Mouse (Mus musculus) right cerebral cortex, adult 2 months (tissue): ENCODE results near the gene Atg2b.

Experiments used
- DNase-seq, 2 experiments: peaks; one replicate each; pipeline ENCODE4 v3.0.0; 2021 to 2022; ENCODE audit warnings: low spot score in 2 of 2

The Atg2b gene

GRCm38 (mm10) chr12:105683933-105684901, 794 bp downstream of the Atg2b start, which contains the start of gene Gskip:
Gskip (plus strand) TSS chr12:105684829.
- peak; percentile 41 to 43 for DNase-seq

GRCm38 (mm10) chr12:105678762-105679161, 6.2 kb downstream of the Atg2b start:
- DNase-seq: no peak

DNA sequence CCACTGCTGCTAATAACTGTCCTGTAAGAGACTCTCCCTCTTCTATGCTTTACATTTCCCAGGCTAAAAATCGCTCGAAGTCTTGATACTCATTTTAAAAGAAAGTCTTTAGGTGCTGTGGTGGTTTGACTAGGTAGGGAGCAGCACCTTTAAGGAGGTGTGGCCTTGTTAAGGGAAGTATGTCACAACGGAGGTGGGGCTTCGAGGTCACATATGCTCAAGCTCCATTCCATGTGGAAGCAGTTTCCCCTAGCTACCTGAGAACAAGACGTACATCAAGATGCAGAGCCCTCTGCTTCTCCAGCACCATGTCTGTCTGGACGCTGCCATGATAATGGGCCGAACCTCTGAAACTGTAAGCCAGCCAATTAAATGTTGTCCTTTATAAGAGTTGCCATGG, 6.8 kb downstream of the Atg2b start:
- DNase-seq: no peak

DNA sequence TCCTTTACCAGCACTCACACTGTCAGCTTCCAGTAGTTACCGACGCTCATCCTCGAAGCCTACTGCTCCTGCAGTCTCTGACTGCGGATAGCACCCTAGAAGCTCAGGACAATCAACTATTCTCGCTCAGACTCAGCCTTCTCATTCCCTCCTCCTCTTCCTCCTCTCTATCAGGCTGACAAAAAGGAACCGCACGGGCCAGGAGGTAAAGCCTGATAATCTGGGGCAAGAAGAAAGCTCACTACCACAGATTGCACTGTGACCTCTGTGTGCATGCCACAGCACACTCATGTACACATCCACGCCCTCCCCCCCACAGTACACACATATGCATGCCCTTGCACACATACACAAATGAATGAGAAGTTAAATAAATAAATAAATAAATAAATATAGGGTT, 8.7 kb downstream of the Atg2b start:
- DNase-seq: no peak

DNA sequence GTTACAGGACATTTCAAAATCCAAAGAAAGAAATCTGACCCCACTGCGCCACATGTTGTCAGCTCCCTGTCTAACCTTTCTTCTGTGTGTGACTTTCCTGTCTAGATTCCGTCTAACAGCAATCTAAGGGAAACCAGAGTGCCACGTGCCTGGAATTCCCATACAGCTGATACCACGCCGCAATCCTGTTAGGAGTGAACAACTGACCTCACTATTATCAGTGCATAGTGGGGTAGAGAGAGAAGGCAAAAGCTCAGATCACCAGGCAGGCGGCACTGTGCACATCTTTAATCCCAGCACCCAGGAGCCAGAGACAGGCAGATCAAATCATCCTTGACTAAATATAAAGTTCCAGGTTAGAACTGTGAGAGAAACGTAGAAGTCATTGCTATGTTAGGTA, 29.2 kb downstream of the Atg2b start:
- DNase-seq: no peak

DNA sequence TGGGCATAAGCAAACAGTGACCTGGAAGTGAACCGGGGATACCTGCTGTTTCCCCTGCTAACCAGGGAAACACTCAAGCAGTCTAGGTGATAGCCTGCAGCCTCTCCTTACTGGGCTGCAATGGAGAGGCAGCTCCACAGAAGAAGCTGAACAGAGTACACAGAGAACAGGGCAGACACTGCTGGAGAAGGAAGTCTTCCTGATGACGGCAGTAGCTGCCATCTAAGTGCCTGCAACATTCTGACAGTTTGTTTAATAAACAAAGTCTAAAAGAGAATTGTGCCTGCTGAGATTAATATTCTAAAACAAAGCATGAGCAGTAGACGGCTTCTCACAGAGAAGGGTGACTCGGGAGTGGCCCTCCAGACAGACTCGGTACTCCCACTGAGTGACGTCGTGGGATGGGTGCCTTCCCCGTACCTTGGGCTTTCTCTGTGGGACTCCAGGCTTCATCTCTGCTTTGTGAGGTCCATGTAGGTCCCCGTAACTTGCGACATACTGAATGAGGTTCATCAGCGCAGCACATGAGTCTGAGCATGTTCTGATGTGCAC, 42.2 kb downstream of the Atg2b start:
- DNase-seq: no peak

DNA sequence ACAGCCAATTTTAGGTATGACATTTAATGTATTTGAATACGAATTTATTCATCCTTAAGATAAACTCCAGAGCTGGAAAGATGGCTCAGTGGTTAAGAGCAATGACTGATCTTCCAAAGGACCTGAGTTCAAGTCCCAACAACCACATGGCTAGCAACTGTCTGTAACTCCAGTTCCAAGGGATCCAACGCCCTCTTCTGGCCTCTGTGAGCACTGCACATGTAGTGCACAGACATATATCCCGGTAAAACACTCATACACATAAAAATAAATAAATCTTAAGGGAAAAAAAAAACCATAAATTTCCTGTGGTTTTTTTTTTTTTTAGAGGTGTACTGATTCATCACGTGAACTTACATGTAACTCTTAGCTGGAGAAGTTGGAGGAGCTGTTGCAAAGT, 47.5 kb downstream of the Atg2b start:
- no peak for DNase-seq

GRCm38 (mm10) chr12:105636551-105636950, 48.5 kb downstream of the Atg2b start:
- no peak for DNase-seq

DNA sequence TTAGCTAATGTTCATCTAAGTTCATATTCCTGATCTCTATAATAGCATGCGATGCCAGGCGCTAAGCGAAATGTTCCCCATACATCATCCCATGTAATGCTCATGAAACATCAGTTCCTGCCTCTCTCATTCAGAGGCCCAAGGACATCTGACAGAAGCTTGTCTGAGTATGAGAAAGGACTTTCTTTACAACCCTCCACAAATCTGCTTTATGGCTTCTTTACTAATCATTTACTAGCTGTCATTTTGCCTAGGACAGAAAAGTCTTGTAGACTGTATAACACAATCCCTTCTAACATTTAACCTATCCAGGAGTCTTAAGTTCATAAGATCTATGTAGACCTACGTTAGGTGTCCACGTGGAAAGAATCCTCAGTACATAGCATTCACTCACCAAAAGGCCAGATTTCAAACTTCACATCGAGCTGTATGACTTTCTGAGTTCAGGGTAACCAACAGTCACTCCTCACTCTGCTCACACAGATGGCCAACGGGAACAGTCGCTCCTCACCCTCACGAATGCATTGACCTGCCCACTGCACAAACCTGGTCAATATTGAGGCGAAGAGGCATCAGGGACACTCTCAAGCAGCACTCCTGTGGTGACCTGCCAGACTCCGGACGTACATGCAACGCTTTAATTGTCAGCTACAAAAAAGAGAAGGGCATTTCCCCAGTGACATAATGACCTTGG, 50.5 kb downstream of the Atg2b start:
- DNase-seq: no peak

GRCm38 (mm10) chr12:105625798-105626197, 59.2 kb downstream of the Atg2b start:
- DNase-seq: peak; percentile 18 to 43

DNA sequence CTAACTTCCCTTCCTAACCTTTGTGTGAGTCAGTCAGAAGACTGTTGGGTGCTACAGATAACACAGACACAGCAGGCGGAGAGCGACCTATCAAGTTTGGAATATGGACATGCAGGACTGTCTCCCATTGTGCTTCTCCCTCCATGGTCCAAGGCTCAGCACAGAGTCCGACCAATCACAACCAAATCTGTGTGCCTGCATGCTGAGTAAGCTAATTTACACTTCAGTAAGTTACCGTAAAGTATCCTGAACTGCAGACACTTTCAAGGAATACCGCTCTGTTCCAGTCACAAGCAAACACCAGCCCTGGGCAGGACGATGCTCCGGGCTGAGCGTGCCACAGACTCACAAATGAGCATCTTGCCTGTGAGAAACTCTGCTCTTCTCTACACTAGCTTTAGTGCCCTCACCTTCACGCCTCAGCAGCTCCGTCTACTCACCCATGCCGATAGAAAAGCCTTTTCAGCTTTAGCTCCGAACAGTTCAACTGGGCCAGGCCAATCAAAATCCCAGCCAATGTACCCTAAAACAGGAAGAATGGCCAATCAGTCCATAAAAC, 62.0 kb downstream of the Atg2b start:
- no peak for DNase-seq

- no peak for DNase-seq
Observed at GRCm38 (mm10) chr12:105622048-105622447, 63.0 kb downstream of the Atg2b start.

GRCm38 (mm10) chr12:105613559-105613958, 71.5 kb downstream of the Atg2b start:
- DNase-seq: no peak

DNA sequence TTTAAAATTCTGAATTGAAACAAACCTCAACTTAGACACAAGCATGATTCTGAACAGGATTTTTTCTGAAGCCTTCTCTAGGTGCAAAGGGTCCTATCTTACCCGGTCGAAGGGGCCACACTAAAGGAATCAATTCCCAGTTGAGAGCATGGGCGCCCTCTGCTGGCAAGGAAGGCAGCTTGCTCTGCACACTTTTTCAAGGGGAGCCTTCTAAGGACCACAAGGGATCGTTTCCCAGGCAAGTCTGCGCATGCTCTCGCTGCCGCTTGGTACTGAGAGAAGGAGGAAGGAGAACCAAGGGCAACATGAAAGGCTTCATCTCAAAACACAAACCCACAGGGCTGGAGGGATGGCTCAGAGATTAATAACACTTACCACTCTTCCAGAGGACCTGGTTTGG, 73.3 kb downstream of the Atg2b start:
- peak; percentile 70 to 72 for DNase-seq

- no peak for DNase-seq
Observed at GRCm38 (mm10) chr12:105611045-105611444, 74.0 kb downstream of the Atg2b start.

DNA sequence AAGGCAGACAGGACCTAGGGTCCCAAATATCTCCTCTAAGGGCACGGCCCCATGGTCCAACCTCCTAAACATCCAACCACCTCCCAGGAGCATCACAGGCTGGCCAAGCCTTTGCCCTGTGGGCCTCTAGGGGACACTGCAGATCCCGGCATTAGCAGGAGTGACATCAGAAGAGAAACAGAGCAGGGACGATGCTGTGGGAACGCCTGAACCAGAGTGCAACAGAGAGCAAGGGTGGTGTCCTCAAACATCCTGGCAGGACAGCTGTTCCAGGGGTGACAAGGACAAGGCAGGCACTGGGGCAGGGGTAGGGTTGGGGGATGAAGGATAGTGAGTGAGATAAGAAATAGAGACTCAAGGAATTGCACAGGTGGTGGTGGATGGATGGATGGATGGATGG, 78.1 kb downstream of the Atg2b start:
- DNase-seq: no peak

DNA sequence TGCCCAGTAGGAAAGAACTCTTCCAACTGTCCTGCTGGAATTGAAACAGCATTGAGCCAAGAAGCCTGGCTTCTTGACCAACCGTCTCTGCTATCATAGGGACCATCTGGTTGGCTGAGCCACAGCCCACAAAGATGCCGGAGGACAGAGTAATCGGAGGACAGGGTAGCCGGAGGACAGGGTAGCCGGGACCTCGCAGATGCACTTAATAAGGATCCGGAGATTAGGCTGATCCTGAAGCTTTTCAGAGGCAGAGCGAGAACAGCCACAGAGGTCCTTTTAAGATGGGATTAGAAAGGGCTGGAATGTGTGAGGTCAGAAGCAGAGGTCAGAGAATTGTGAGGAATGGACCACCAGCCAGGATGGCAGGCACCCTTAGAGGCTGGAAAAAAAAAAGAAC, 79.8 kb downstream of the Atg2b start:
- DNase-seq: no peak

DNA sequence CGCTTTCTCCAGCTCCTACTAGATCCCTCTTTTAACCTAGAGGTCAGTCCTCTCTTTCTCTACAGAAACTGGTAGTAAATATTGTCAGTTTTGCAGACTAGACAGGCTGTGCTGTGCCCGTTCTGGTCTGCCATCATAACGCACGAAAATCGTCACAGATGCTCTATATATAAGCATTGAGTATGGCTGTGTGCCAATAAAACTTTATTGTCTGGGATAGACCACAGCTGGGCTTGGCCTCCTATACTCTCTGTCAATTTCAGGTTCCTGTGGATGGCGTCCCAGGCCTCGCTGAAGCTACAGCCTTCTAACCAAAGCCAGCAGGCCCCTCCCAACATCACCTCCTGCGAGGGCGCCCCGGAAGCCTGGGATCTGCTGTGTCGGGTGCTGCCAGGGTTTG, 81.1 kb downstream of the Atg2b start:
- DNase-seq: no peak

DNA sequence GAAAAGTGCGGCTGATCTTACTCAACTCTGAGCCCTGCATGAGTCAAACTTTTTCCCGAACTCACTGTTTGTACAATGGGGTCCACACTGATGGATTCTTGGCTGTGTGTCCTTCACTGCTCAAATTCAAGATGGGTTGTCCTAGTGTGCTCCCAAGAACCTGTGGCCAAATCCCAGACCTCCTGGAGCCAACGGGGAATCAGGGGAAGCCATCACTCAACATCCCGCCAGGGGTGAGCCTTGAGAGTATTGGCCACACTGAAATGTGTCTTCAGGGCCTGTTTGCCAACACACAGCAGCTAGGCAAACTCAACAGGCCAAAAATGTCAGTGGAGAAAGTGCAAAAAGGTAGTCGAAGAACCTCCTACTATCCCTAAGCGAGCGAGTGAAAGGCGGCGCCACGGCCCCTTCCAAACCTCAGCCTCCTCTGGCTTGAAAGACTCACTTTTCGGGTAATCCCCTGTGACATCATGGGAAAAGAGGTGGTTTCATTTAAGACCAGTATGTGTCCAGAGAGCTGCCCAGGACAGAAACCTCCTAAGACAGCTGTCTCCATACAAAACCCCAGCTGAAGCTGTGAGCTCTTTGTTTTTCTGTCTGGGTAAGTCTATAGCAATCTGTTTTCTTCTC, 82.3 kb downstream of the Atg2b start, which contains the start of gene Bdkrb1:
Bdkrb1 (plus strand) TSS at position 505 of the 630 bp plus-strand sequence.
- DNase-seq: no peak

DNA sequence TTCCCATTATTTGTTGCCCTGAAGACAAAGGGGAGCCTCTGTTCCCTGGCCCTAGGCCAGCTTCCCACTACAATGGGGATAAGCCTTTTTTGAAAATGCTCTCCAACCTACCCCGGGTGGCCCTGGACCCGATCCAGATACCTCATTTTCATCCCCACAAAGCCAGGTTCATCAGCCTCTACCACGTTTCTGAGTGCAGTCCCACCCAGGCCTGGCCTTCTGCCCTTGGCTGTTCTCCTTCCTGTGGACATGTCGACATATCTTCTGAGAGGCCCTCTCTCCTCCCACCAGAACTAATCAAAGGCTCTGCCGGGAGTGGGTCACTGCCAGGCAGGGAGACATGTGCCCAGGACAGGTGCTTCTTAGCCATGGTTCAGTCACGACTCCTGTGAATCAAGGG, 83.4 kb downstream of the Atg2b start:
- no peak for DNase-seq

DNA sequence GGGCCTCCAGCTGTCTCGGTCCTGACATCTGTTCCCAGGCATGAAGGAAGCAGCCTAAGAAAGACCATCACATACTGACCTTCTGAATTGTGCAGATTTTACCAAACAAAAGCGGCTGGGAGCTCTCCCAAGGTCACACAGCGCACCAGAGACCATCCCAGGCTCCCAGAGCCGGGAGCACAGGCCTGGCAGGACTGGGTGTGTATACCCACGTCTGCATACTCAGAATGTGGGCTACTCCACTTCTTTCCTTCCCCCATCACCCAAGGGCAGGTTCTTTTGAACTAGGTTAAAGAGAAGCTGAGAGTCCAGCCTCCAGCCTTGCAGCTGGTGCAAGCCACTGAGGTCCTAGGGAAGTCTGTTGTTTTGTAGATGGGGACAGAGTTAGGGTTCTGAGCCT, 85.9 kb downstream of the Atg2b start:
- DNase-seq: no peak

DNA sequence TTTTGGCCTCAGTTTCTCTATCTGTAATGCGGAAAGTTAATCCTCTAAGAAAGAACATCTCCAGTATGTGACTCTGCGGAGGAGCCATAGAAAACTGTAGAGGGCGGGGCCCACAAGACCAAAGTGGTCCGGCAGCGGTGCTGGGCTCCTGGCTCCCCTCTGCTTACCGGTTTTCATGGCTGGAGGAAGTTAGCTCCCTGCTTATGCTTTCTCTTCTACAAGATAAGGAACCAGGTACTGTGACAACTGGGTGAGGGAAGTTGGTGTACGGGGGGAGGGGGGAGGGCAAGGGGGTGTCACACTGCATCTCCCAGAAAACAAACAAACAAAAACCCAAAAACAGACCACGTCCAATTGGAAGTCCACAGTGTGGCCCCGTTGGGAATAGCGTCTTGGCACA, 86.5 kb downstream of the Atg2b start:
- DNase-seq: no peak
